Mouse (Mus musculus) gastrocnemius, postnatal 14 days (tissue): ENCODE measurements around the gene Kif9. TPM values are rescaled to one million over a fixed set of nuclear protein-coding genes. Genes with fewer than 3 reads are reported as not detected.

Experiments
- DNase-seq: peaks from one replicate; pipeline ENCODE4 v3.0.0; 2021; ENCODE audit warnings: mixed read lengths
- intact Hi-C: fragments of 180-260 bp; cut with DNase I; formaldehyde crosslinking; loops from one replicate; pipeline ENCODE4 v1.15.1; 2025; ENCODE audit warnings: low total_unique reads
- total RNA-seq, 2 experiments: library from RNA; stranded (reverse); gene quantifications; 2 replicates each; pipeline ENCODE4 v1.2.3; 2021

Kif9 gene
- total RNA-seq, 2 experiments from 2014 or later, result 0.16 to 0.20 TPM

GRCm38 (mm10) chr9:110488841-110489240, 12.1 kb downstream of the Kif9 start:
- intact Hi-C loops, result no loop called here

DNA sequence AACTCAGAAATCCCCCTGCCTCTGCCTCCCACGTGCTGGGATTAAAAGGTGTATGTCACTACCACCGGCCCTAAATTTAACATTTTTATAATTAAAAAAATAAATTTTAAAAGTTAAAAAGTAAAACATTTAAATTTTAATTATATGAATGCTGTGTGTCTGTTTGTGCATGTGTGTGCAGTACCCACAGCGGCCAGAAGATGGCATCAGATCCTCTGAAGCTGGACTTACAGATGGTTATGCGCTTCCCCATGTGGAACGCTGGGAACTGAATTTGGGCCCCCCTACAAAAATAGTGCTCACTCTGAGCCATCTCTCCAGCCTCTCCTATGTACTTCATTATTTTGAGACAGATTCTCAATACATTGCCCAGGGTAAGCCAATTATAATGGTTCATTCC, 14.2 kb downstream of the Kif9 start:
- intact Hi-C loops, result no loop called here
- no peak for DNase-seq

More at GRCm38 (mm10) chr9:110488841-110489240, 12.1 kb downstream of the Kif9 start:
- DNase-seq, result no peak

GRCm38 (mm10) chr9:110525737-110526136, 49.0 kb downstream of the Kif9 start:
- no peak for DNase-seq
- intact Hi-C loops, result no loop called here

DNA sequence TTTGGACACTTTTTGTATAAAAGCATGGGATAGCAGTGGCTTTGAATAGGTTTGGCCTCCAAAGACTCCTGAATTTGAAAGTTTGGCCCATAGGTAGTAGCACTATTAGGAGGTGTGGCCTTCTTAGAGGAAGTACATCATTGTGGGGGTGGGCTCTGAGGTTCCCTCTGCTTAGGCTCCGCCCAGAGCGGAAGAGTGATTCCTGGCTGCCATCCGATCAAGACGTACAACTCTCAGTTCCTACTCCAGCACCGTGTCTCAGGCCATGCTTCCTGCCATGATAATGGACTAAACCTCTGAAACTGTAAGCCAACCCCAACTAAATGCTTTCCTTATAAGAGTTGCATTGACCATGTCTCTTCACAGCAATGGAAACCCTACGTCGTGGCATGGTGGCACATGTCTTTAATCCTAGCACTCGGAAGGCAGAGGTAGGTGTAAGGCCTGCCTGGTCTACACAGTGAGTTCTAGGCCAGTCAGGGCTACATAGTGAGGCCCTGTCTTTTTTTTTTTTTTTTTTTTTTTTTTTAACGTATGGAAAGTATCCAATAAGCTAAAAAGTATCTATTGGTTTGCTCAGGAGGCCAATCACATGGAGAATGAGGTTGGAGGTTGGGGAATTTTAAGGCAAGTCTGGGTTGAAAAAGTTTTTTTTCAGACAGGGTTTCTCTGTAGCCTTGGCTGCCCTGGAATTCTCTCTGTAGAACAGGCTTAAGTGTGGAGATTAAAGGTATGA, 52.4 kb downstream of the Kif9 start:
- no peak for DNase-seq
- intact Hi-C loops, result no loop called here

DNA sequence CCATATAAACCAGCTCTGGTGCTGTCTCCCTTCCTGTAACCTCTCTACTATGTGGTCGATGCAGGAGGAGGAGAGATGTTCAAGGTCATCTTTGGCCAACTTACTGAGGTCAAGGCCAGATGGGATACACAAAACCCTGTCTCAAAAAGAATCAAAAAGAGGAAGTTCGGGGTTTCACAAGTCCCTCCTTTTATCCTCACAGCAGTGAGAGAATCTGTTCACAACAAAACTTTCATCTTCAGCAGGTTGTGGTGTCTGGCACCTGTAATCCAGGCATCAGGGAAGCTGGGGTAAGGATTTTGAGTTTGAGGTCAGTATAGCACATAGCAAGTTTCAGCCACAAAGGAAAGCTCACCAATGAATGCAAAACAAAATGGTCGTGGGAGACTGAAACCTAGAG, 53.9 kb downstream of the Kif9 start:
- DNase-seq, result no peak
- intact Hi-C loops, result loop anchor here (5.0 to 10.0 kb wide), 2 partner anchors 56 to 118 kb away; partner anchors contain the start of genes Kif9 and Klhl18

GRCm38 (mm10) chr9:110531151-110531791, 54.5 kb downstream of the Kif9 start:
- DNase-seq, result no peak
- intact Hi-C loops, result loop anchor here (5.0 to 10.0 kb wide), 2 partner anchors 56 to 119 kb away; partner anchors contain the start of genes Kif9 and Klhl18

DNA sequence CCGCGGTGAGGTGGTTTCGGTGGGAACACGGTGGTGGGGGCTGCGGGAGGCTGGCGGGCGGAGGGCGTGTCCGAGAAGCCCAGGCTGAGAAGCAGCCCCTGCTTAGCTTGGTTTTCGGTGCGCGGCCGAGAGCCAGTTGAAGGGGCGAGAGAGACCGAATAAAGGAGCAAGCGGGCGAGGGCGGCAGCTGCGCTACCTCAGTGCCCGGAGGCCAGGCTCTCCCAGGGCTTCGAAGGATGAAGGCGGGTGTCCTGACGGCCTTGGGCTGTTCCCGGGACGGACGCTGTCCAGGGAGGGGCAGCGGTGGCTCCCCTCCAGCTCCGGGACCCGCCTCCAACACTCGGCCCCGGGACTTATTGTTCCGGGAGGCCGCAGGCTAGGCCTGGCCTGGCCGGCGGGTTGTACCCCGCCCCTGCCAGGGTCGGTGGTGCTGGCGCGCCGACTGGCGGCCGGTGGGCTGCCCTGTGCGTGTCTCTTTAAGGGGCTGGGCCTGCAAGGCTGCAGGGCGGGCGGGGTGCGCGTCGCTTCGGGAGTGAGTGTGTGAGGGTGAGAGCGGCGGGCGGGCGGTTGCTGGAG, 55.2 kb downstream of the Kif9 start:
- intact Hi-C loops, result loop anchor here (5.0 to 10.0 kb wide), 2 partner anchors 57 to 120 kb away; partner anchors contain the start of genes Kif9 and Klhl18

GRCm38 (mm10) chr9:110532538-110533291, 56.0 kb downstream of the Kif9 start, which contains the start of gene Setd2:
Gene Setd2 (plus strand): TSS chr9:110532597.
- DNase-seq, result peak; percentile 77
- intact Hi-C loops, result loop anchor here (5.0 to 10.0 kb wide), 2 partner anchors 58 to 120 kb away; partner anchors contain the start of genes Kif9 and Klhl18

More for the DNA sequence above, 55.2 kb downstream of the Kif9 start:
- peak; percentile 97 for DNase-seq

DNA sequence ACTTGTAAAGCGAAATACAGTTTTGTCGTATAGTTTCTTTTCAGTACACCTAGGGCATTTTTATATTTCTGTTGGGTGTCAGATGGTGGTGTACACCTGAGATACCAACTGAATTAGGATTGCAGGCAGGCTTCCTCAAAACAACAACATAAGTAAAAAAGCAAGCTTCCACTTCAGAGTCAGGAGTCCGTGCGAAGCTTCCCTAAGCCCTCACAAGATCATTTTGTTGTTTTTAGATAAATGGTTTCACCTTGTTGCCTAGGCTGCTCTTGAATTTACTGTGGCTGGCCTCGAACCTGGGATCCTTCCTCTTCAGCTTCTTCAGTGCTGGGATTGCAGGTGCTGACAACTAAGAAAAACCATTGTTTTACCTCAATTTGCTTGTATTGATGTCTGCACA, 56.9 kb downstream of the Kif9 start:
- no peak for DNase-seq
- intact Hi-C loops, result loop anchor here (5.0 to 10.0 kb wide), 2 partner anchors 59 to 121 kb away; partner anchors contain the start of genes Kif9 and Klhl18

DNA sequence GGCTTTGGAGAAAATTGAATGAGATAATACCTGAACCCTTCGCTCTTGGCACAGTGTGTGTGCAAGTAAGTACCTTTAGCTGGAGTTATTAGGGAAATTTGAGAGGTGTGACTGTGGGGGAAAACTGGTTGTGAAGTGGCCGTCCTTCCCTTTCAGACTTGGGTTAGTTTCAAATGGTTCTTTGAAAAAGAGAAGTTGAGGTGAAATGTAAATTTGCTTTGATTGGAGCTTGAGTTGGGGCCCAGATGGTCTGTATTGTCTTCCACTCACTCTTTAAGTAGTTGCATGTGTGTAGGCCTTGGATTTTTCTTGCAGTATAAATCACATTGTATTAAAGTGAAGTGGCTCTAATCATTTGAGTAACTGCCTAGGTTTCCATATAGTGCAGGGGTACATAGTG, 58.4 kb downstream of the Kif9 start:
- DNase-seq, result no peak
- intact Hi-C loops, result loop anchor here (10.0 kb wide), 1 partner anchor 60 kb away; the partner anchor contains the start of genes Kif9 and Klhl18

DNA sequence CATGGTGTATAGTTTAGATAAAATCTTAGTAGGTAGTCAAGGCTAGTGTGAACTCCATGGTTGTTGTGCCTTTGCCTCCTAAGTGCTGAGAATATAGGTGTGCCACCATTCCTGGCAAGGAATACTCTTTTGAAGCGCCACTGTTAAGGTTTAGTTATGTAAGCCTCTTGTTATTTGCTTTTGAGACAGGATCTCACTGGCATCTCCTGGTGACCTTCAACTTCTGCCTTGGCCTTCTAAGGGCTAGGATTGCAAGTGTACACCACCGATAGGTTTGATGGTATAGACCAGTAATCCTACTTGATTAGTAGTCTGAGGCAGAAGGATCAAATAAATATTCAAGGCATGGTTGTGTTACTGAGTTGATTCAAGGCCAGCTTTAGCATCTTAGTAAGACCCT, 59.9 kb downstream of the Kif9 start:
- no peak for DNase-seq
- intact Hi-C loops, result loop anchor here (10.0 kb wide), 1 partner anchor 62 kb away; the partner anchor contains the start of genes Kif9 and Klhl18

DNA sequence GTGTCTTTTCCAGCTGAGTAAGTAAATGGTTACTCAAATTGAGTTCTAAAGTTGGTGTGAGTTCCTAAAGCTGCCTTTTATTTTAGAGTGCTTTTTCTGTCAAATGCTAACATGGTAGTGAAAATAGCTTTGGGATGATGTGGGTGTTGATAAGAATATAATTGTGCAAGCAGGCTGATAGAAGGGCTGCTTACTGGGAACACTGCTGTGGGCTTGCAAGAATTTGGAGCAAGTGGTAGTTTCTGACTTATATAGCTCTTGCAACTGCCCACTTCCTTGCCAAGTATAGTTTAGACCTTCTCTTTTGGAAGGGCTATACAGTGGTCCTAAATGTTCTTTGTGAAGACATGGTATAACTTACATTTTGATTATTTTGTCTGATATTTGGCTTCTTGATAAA, 61.8 kb downstream of the Kif9 start:
- intact Hi-C loops, result loop anchor here (10.0 kb wide), 1 partner anchor 64 kb away; the partner anchor contains the start of genes Kif9 and Klhl18

GRCm38 (mm10) chr9:110541988-110542387, 65.2 kb downstream of the Kif9 start:
- intact Hi-C loops, result no loop called here

More for the DNA sequence above, 61.8 kb downstream of the Kif9 start:
- no peak for DNase-seq

DNA sequence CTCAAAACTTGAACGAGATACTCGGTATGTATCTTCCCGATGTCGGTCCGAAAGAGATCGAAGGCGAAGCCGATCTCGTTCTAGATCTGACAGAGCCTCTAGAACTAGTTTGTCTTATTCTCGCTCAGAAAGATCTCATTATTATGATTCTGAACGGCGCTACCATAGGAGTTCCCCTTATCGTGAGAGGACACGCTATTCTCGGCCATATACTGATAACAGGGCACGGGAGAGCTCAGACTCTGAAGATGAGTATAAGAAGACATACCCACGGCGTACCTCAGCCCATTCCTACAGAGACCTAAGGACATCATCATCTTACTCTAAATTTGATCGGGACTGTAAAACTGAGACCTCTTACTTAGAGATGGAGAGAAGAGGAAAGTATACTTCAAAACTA, 71.5 kb downstream of the Kif9 start:
- DNase-seq, result no peak
- intact Hi-C loops, result no loop called here

More at GRCm38 (mm10) chr9:110541988-110542387, 65.2 kb downstream of the Kif9 start:
- no peak for DNase-seq

GRCm38 (mm10) chr9:110568309-110568708, 91.6 kb downstream of the Kif9 start:
- intact Hi-C loops, result no loop called here
- no peak for DNase-seq
